Mouse (Mus musculus) kidney, embryonic 16.5 days (tissue): ENCODE data around the gene March6. TPM values are rescaled to one million over a fixed set of nuclear protein-coding genes. Genes with fewer than 3 reads are reported as not detected.

Experiments
- ATAC-seq: fragments of 200-750 bp; cut with Nextera tagmentation; 2 replicates; pipeline ENCODE4 v1.8.0; 2017; ENCODE audit warnings: moderate TSS enrichment; ENCODE audit not compliant: low FRiP score, low TSS enrichment
- H3K27ac ChIP-seq: fragments of 300-500 bp; sonication (generic); 2 replicates; pipeline ENCODE4 v1.5.1; 2014; ENCODE audit warnings: low read length
- H3K27me3 ChIP-seq: fragments of 300-500 bp; sonication (generic); 2 replicates; pipeline ENCODE4 v1.6.1; 2014; ENCODE audit warnings: low read length, control low read depth, mixed read lengths; ENCODE audit not compliant: insufficient read depth
- H3K36me3 ChIP-seq: fragments of 300-500 bp; sonication (generic); 2 replicates; pipeline ENCODE4 v1.6.1; 2014; ENCODE audit warnings: low read length, control low read depth, mixed read lengths; ENCODE audit not compliant: insufficient read depth
- H3K4me1 ChIP-seq: fragments of 300-500 bp; sonication (generic); 2 replicates; pipeline ENCODE4 v1.6.1; 2014; ENCODE audit warnings: low read length, control low read depth, mixed read lengths; ENCODE audit not compliant: insufficient read depth
- H3K4me2 ChIP-seq: fragments of 300-500 bp; sonication (generic); replicated peaks from 2 replicates; pipeline ENCODE4 v1.6.1; 2014; ENCODE audit warnings: low read depth, low read length
- H3K4me3 ChIP-seq: fragments of 300-500 bp; sonication (generic); 2 replicates; pipeline ENCODE4 v1.5.1; 2014; ENCODE audit warnings: mild to moderate bottlenecking, low read length
- H3K9ac ChIP-seq: fragments of 300-500 bp; sonication (generic); replicated peaks from 2 replicates; pipeline ENCODE4 v1.6.1; 2014; ENCODE audit warnings: low read length
- H3K9me3 ChIP-seq: fragments of 300-500 bp; sonication (generic); 2 replicates; pipeline ENCODE4 v1.6.1; 2016; ENCODE audit warnings: low read length, control low read depth
- WGBS: fragments of 180-500 bp; shearing (Covaris S2); extraction: QIAGEN DNeasy Blood & Tissue Kit; methylation state at CpG from one replicate; pipeline ENCODE4 v1.1.7; 2014; 5-methylcytosine and 5-hydroxymethylcytosine counted together
- polyA plus RNA-seq: library from polyadenylated mRNA; unstranded; fragments of >200 nt; fragmentation: Nextera tagmentation; extraction: Ambion mirVana; gene quantifications from 2 replicates; pipeline ENCODE4 v1.2.1, GENCODE M21; 2015

March6 gene
- polyA plus RNA-seq, result 37.4 and 37.7 TPM in 2 replicates

GRCm38 (mm10) chr15:31530659-31531445, at the start of gene March6:
TSS of gene March6 (minus strand) at chr15:31531053.
- Histone ChIP-seq H3K27me3 (no peaks in the 10 kb centered on the region), H3K4me1 (peaks cover 13% of the 10 kb centered on the region), H3K4me2 (peak within 1 kb of the TSS; percentile 68), H3K27ac (peak within 1 kb of the TSS; percentile 98), H3K9me3 (no peaks in the 10 kb centered on the region), H3K4me3 (peak within 1 kb of the TSS; percentile 85), H3K9ac (peak within 1 kb of the TSS; percentile 94), H3K36me3 (peaks cover 6% of the 10 kb centered on the region; the same call in 1 of the 2 replicates)
- peak; percentile 94 for ATAC-seq
- WGBS, result under 1% methylated on average over 59 of the region's 132 CpGs

- Histone ChIP-seq H3K9ac (no peak overlapping the region), H3K9me3 (no peaks in the 10 kb centered on the region), H3K4me3 (no peak overlapping the region), H3K27ac (no peak overlapping the region), H3K36me3 (no peaks in the 10 kb centered on the region), H3K4me2 (no peak overlapping the region), H3K4me1 (no peaks in the 10 kb centered on the region), H3K27me3 (no peaks in the 10 kb centered on the region)
- no peak for ATAC-seq
- 64% methylated on average over 5 of the region's 5 CpGs for WGBS
These were observed 45.2 kb upstream of the March6 start for GRCm38 (mm10) chr15:31576076-31576475.

- Histone ChIP-seq H3K4me1 (peaks cover 11% of the 10 kb centered on the region), H3K4me3 (no peak overlapping the region), H3K4me2 (no peak overlapping the region), H3K27me3 (no peaks in the 10 kb centered on the region), H3K27ac (no peak overlapping the region), H3K9ac (no peak overlapping the region), H3K36me3 (no peaks in the 10 kb centered on the region), H3K9me3 (no peaks in the 10 kb centered on the region)
- ATAC-seq, result no peak
These were observed 42.8 kb upstream of the March6 start for GRCm38 (mm10) chr15:31573692-31574091.

GRCm38 (mm10) chr15:31573287-31573686, 42.4 kb upstream of the March6 start:
- Histone ChIP-seq H3K36me3 (no peaks in the 10 kb centered on the region), H3K9ac (no peak overlapping the region), H3K9me3 (no peaks in the 10 kb centered on the region), H3K4me2 (no peak overlapping the region), H3K4me1 (peaks cover 15% of the 10 kb centered on the region), H3K4me3 (no peak overlapping the region), H3K27me3 (no peaks in the 10 kb centered on the region), H3K27ac (no peak overlapping the region)
- WGBS, result 92% methylated on average over 4 of the region's 4 CpGs
- ATAC-seq, result no peak

GRCm38 (mm10) chr15:31571906-31572722, 41.3 kb upstream of the March6 start:
- Histone ChIP-seq H3K36me3 (no peaks in the 10 kb centered on the region), H3K9ac (no peak overlapping the region), H3K27ac (no peak overlapping the region), H3K27me3 (no peaks in the 10 kb centered on the region), H3K4me3 (no peak overlapping the region), H3K4me2 (no peak overlapping the region), H3K4me1 (peaks cover 18% of the 10 kb centered on the region), H3K9me3 (no peaks in the 10 kb centered on the region)
- ATAC-seq, result no peak
- 86% methylated on average over 16 of the region's 16 CpGs for WGBS

- WGBS, result 76% methylated on average over 8 of the region's 8 CpGs
- no peak for ATAC-seq
These were observed 40.1 kb upstream of the March6 start for GRCm38 (mm10) chr15:31570959-31571358.

GRCm38 (mm10) chr15:31569325-31570022, 38.6 kb upstream of the March6 start:
- 52% methylated on average over 9 of the region's 9 CpGs for WGBS
- peak; percentile 53 for ATAC-seq
- Histone ChIP-seq H3K4me3 (no peak overlapping the region), H3K36me3 (no peaks in the 10 kb centered on the region), H3K27me3 (no peaks in the 10 kb centered on the region), H3K4me2 (peak overlapping the region; percentile 46; the same call in 1 of the 2 replicates), H3K9ac (no peak overlapping the region), H3K9me3 (no peaks in the 10 kb centered on the region), H3K27ac (peak overlapping the region; percentile 60), H3K4me1 (peaks cover 21% of the 10 kb centered on the region)

More at GRCm38 (mm10) chr15:31570959-31571358, 40.1 kb upstream of the March6 start:
- Histone ChIP-seq H3K4me3 (no peak overlapping the region), H3K36me3 (no peaks in the 10 kb centered on the region), H3K4me1 (peaks cover 18% of the 10 kb centered on the region), H3K9me3 (no peaks in the 10 kb centered on the region), H3K9ac (no peak overlapping the region), H3K4me2 (no peak overlapping the region), H3K27ac (no peak overlapping the region), H3K27me3 (no peaks in the 10 kb centered on the region)

GRCm38 (mm10) chr15:31568581-31568996, 37.7 kb upstream of the March6 start:
- Histone ChIP-seq H3K27ac (peak overlapping the region; percentile 60), H3K27me3 (no peaks in the 10 kb centered on the region), H3K4me3 (peak overlapping the region; percentile 22), H3K36me3 (no peaks in the 10 kb centered on the region), H3K4me1 (peaks cover 30% of the 10 kb centered on the region), H3K9ac (peak overlapping the region; percentile 47), H3K4me2 (peak overlapping the region; percentile 46), H3K9me3 (no peaks in the 10 kb centered on the region)
- WGBS, result 8% methylated on average over 12 of the region's 12 CpGs
- peak; percentile 93 for ATAC-seq

GRCm38 (mm10) chr15:31567431-31567830, 36.6 kb upstream of the March6 start:
- 83% methylated on average over 7 of the region's 7 CpGs for WGBS
- no peak for ATAC-seq
- no peaks in the 10 kb centered on the region for H3K27me3 ChIP-seq

More at GRCm38 (mm10) chr15:31567431-31567830, 36.6 kb upstream of the March6 start:
- H3K9ac ChIP-seq, result no peak overlapping the region
- no peak overlapping the region for H3K4me2 ChIP-seq
- peaks cover 32% of the 10 kb centered on the region for H3K4me1 ChIP-seq
- no peaks in the 10 kb centered on the region for H3K36me3 ChIP-seq
- no peak overlapping the region for H3K4me3 ChIP-seq
- no peak overlapping the region for H3K27ac ChIP-seq
- H3K9me3 ChIP-seq, result no peaks in the 10 kb centered on the region
